Mouse (Mus musculus): ENCODE data around the gene Xrcc5. TPM values are rescaled to one million over a fixed set of nuclear protein-coding genes. Genes with fewer than 3 reads are reported as not detected.

The Xrcc5 gene
- total RNA-seq, 2 experiments from 2014 or later: 0.31 to 0.77 TPM

GRCm38 (mm10) chr1:72380544-72380943 is 73.3 kb downstream of the Xrcc5 start:
- no peak for ATAC-seq (ENCODE audit: poor library complexity, severe bottlenecking)

DNA sequence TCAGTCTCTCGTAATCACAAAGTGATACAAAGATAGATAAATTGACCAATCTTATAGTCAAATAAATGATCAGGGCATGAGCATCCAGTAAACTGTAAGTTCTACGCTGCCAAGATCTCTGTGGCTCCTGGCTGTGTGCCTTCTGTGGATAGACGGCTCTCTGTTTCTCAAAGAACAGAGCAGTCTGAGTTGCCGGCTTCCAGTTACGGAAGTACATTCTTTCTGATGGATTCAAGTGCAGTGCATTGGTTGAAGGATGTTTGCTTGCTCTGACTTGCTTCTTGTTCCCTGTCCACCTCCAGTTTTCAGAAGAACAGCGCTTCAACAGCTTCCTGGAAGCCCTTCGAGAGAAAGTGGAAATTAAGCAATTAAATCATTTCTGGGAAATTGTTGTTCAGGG is 75.8 kb downstream of the Xrcc5 start:
- no peak for ATAC-seq (ENCODE audit: poor library complexity, severe bottlenecking)

GRCm38 (mm10) chr1:72383651-72384050 is 76.4 kb downstream of the Xrcc5 start:
- no peak for ATAC-seq (ENCODE audit: poor library complexity, severe bottlenecking)

GRCm38 (mm10) chr1:72390420-72390819 is 83.2 kb downstream of the Xrcc5 start:
- peak; percentile 85 for ATAC-seq (ENCODE audit: poor library complexity, severe bottlenecking)

DNA sequence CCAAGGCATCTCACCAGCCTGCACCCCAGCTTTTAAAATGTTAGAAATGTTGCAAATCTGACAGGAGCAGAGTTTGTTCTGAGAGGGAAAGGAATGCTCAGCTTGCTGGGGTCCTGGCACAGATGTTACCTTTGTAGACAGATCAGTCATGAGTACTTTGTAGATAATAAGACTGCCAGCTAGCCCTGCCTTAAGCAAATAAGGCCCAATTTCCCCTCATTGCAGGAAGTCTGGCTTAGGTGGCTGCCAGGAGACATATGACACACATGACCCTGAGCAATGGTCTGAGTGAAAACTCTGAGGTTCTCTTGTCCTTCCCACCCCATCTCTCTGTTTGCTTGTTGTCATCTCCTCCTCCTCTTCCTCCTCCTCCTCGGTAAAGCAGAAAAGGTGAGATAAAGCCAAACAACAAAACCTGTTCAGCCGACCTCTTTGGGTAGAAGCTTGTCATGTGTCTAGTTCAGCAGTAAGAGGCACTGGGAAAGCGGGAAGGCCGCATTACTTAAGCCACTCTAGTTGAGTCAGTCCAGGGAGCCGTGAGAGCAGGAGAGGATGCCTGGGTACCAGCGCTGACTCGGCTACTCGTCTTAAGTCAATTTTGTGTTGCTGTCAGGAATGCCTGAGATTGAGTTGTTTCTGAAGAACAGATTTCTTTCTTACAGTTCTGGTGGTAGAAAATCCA is 92.6 kb downstream of the Xrcc5 start:
- no peak for ATAC-seq (ENCODE audit: poor library complexity, severe bottlenecking)

GRCm38 (mm10) chr1:72400616-72401015 is 93.4 kb downstream of the Xrcc5 start:
- no peak for ATAC-seq (ENCODE audit: poor library complexity, severe bottlenecking)

- ATAC-seq (ENCODE audit: poor library complexity, severe bottlenecking): no peak
Observed at GRCm38 (mm10) chr1:72401331-72402069, 94.3 kb downstream of the Xrcc5 start.

DNA sequence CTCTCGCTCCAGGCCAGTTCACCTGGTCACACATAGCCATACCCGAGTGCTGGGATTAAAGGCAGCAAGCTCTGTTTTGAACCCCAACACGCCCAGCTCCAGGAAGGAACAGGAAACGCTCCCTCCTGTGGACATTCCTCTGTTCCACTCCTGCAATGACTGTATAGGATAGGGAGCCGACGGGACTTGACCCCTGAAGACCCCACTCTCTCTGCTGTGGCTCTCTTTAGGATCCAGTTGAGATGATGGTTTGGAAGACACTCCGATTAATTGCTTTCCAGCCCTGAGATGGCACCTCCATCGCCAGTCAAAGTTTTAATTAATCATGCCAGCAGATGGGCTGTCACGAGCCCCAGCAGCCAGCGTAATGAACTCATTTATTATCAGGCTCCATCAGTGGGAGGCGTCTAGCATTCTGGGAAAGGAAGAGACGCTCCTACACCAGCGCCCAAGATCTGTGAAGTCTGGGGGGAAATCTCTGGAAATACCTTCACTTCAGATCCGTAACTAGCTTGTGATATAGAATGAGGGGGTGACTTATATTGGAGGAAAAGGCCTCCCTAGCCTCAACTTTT is 99.4 kb downstream of the Xrcc5 start:
- ATAC-seq (ENCODE audit: poor library complexity, severe bottlenecking): no peak

GRCm38 (mm10) chr1:72409936-72410335 is 102.7 kb downstream of the Xrcc5 start:
- ATAC-seq (ENCODE audit: poor library complexity, severe bottlenecking): no peak

DNA sequence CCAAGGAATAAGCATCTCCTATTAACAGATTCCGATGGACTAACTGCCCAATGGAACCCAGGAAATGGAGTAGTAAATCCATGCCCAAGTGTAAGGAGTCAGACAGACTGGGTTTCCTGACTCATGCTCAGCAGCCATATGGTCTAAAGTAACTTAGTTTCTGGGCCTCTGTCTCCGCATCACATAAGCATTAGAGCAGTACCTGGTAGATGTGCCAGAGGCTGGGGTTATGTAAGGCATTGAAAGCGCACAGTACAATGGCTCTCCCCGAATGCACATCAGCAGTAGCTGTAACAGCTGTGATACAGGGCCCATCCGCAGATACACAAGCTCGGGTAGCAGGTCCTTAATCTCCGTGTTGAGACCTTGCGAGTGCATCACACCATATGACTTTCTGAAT is 103.9 kb downstream of the Xrcc5 start:
- ATAC-seq (ENCODE audit: poor library complexity, severe bottlenecking): no peak

GRCm38 (mm10) chr1:72413205-72413604 is 106.0 kb downstream of the Xrcc5 start:
- no peak for ATAC-seq (ENCODE audit: poor library complexity, severe bottlenecking)

DNA sequence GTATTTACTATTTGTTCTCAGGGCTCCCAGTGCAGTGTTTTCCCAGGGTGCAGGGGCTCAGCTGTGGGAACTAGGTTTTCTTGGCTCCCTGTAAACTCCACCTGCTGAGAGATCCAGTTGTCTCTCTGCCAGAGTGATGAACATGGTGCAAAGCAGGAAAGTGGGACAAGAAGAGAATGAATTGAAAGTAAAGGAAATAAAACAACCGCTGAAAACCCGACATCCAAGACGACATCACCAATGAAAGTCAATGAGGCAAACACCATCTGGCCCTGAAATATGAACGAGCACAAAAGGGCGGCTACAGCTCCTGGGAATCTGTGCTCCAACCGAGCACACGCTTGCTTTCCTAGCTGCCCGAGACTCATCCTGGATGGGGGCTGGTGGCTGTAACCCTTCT is 106.9 kb downstream of the Xrcc5 start:
- ATAC-seq (ENCODE audit: poor library complexity, severe bottlenecking): no peak

- no peak for ATAC-seq (ENCODE audit: poor library complexity, severe bottlenecking)
Observed at GRCm38 (mm10) chr1:72414561-72415253, 107.5 kb downstream of the Xrcc5 start.

DNA sequence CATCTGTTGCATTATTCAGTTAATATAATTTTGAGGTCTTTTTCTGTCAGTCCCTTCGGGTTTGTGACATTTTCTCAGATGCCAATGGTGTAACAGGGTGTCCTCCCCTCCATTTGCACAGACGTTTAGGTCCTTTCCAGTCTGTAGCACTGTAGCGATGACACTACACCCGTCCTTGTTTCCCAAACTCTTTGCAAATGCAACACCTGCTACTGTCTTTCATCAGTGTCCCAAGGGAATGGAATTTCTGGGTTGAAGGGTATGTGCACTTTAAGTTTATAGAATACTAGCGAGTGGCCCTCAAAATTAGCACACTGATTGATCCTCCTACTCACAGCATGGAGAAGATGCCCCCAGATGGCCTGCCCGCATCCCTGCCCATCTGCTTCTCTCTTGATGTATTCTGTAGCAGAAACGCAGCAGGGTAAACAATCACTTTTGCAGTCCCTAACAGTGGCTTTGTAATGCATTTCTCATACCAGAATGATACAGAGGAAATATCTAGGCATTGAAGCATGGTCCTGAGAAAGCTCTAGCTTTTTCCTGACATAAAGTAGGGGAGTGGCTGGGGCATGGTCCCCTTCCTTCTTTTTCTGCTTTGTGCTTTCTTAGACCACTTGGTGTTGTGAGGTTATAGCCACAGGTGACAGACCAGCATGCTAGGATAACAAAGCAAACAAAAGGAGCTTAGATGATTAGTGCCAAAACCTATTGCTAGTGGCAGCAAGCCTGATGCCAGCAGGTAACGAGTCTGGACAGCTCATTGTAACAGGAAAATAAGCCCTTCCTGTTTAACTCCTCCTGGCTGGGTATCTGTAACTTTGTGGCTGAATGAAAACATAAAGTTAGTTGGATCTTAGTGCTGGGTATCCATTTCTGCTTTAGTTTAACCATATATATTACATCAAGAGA is 111.8 kb downstream of the Xrcc5 start:
- no peak for ATAC-seq (ENCODE audit: poor library complexity, severe bottlenecking)

GRCm38 (mm10) chr1:72420220-72420619 is 113.0 kb downstream of the Xrcc5 start:
- ATAC-seq (ENCODE audit: poor library complexity, severe bottlenecking): peak; percentile 40; the same call in 1 of the 2 replicates

DNA sequence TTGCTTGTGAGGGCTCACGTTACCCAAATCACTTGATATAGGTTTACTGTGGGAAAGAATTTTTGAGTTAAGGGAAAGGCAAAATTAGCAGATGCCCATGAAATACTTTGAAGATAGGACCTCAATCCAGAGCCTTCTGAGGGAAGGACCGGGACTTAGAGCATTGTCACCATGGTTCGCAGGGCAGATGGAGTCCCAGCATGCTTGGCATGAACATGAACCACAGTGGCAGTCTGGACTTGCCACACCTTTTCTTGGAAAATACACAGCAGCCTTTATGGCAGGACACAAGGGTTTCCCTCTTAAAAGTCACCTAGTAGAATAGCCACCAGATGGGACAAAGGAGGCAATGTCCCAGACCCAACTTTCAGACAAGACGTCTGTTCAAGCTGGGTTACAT is 114.9 kb downstream of the Xrcc5 start:
- ATAC-seq (ENCODE audit: poor library complexity, severe bottlenecking): no peak

- ATAC-seq (ENCODE audit: poor library complexity, severe bottlenecking): no peak
Observed at GRCm38 (mm10) chr1:72426456-72426855, 119.2 kb downstream of the Xrcc5 start.

DNA sequence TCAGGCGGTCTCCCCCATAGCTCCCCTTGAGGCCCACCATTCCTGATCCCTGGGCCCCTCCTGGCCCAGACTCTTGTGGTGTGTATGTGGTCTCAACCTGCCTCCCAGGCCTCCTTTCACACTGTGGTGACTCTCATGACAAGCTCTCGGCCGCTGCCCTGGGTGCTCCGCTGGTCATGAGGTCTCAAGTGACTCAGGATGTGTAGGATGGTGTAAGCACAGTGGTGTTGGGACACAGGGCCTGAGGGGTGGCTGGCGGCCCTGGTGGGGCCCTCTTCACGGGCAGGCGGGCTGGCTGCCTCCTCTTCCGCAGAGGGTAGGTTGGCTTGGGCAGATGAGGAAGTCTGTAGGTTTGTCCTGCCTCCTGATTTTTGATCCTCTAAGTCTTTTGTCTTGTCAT is 121.3 kb downstream of the Xrcc5 start:
- peak; percentile 95 for ATAC-seq (ENCODE audit: poor library complexity, severe bottlenecking)

GRCm38 (mm10) chr1:72429107-72429807 is 122.0 kb downstream of the Xrcc5 start:
- peak; percentile 70 for ATAC-seq (ENCODE audit: poor library complexity, severe bottlenecking)

GRCm38 (mm10) chr1:72432579-72432978 is 125.4 kb downstream of the Xrcc5 start:
- ATAC-seq (ENCODE audit: poor library complexity, severe bottlenecking): no peak
